Mouse (Mus musculus): ENCODE measurements at regions not wholly inside any gene's neighbourhood (a gene's known extent, or its start where the extent isn't known, plus 50 kb on each side); places are given as distances from the start of the nearest gene placed in this dataset. TPM values are rescaled to one million over a fixed set of nuclear protein-coding genes. Genes with fewer than 3 reads are reported as not detected.

GRCm38 (mm10) chr3:137810123-137810522 lies 54.2 kb upstream of the H2afz start:
- no peak for ATAC-seq
- Histone ChIP-seq H3K9ac (ENCODE audit: low read depth, low read length) (no peak overlapping the region), H3K4me3 (ENCODE audit: low read depth, low read length) (no peak overlapping the region), H3K4me2 (ENCODE audit: low read length) (no peak overlapping the region), H3K9me3 (replicated peaks; ENCODE audit: control insufficient read depth, low read length, poor library complexity, severe bottlenecking) (no peaks in the 10 kb centered on the region), H3K4me1 (ENCODE audit: control insufficient read depth, insufficient read depth, low read length) (no peaks in the 10 kb centered on the region), H3K27ac (ENCODE audit: low read length) (no peak overlapping the region), H3K27me3 (ENCODE audit: control insufficient read depth, insufficient read depth, low read depth, low read length) (no peaks in the 10 kb centered on the region), H3K36me3 (ENCODE audit: control insufficient read depth, insufficient read depth, low read length) (no peaks in the 10 kb centered on the region)
- WGBS, result 88% methylated on average over 3 of the region's 3 CpGs

Small RNA genes in the stretch of these regions (microRNA-seq; reads per million reads assigned to microRNA genes)
- gene Mir6380, result not detected

Data from midbrain, embryonic 16.5 days (tissue).